Mouse (Mus musculus) gastrocnemius, postnatal 4 days (tissue): ENCODE results near the gene Slc25a22. TPM values are rescaled to one million over a fixed set of nuclear protein-coding genes. Genes with fewer than 3 reads are reported as not detected.

Experiments used
- DNase-seq, 2 experiments: peaks; one replicate each; pipeline ENCODE4 v3.0.0; 2021 to 2022; ENCODE audit warnings: low spot score in 2 of 2, mixed read lengths in 2 of 2
- total RNA-seq, 2 experiments: library from RNA; stranded (reverse); gene quantifications; 2 replicates each; pipeline ENCODE4 v1.2.3; 2021

The Slc25a22 gene
- total RNA-seq, 2 experiments from 2014 or later, result 16.4 to 25.2 TPM

DNA sequence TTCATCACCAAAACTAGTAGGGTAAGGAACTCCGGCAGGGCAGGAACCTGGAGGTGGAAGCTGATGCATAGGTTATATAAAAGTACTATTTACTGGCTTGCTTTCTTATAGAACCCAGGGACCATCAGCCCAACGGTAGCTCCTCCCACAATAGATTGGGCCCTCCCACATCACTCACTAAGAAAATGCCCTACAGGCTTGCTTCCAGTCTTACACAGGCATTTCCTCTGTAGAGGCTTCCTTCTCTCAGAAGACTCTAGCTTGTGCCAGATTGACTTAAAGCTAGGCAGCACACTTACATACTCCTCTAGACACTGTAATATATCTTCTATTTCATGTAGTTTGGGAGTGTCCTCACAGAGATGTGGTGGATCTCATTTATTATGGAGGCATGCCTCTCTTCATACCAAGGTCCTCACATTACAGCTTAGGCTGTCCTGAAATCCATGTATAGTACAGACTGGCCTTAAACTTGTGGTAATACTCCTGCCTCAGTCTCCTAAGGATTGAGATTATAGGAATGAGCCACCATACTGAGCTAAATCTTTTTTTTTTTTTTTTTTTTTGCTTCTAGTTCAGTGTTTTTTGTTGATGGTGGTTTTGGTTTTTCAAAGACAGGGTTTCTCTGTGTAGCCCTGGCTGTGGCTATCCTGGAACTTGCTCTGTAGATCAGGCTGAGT, 49.7 kb downstream of the Slc25a22 start:
- no peak for DNase-seq

DNA sequence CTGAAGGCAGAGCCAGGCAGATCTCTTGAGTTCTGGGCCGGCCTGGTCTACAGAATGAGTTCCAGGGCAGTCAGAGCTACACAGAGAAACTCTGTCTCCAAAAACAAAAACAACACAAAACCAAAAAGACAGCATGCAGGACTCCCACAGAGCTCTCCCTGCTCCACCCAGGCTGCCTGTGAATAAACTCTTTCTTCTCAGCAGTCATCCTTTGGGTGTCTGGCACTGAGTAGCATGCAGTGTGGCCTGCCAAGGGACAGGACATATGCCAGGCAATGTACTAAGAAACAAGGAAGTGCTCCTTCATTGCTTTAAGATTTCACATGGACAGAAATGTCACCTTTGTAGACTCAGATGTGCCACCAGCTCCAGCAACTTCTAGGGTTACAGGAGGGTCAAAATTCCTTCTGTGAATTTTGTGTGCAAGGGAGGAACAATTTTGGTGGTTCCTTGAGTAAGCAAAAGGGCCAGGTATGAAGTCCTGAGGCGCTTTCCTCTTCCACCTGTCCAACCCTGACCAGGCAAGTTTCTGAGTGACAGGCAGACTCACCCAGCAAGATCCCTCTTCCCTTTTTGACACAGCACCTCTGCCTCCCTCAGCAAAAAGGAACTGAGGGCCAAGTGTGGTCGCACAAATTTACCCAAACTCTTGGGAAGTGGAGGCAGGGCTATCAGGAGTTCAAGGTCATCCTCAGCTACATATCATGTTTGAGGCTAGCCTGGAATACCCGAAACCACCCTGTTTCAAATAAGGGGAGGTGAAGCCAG, 56.4 kb downstream of the Slc25a22 start:
- DNase-seq, result no peak

Other genes starting within 250 kb of the Slc25a22 start
- 100 to 1,000 TPM; 166 to 193 TPM for gene Hras, start 243.9 kb downstream of the Slc25a22 start, total RNA-seq
- gene Lrrc56, start 243.7 kb downstream of the Slc25a22 start, total RNA-seq, result 1 to 10 TPM; 4.9 to 5.2 TPM
- not detected for gene Lmntd2, start 223.8 kb downstream of the Slc25a22 start, total RNA-seq
- gene Rassf7, start 222.0 kb downstream of the Slc25a22 start, total RNA-seq, result 10 to 100 TPM in 1 of 2 experiments, 1 to 10 TPM in 1; 9.8 to 14.2 TPM
- 10 to 100 TPM; 48.4 to 63.3 TPM for gene Phrf1, start 209.1 kb downstream of the Slc25a22 start, total RNA-seq
- 1 to 10 TPM; 1.4 TPM for gene Irf7, start 171.4 kb downstream of the Slc25a22 start, total RNA-seq
- 1 to 10 TPM; 1.3 to 1.5 TPM for gene Cdhr5, start 161.1 kb downstream of the Slc25a22 start, total RNA-seq
- gene Sct, start 158.8 kb downstream of the Slc25a22 start, total RNA-seq, result 1 to 10 TPM; 3.4 to 3.5 TPM
- under 1 TPM; 0.16 to 0.25 TPM for gene Drd4, start 145.9 kb downstream of the Slc25a22 start, total RNA-seq
- gene Deaf1, start 110.2 kb downstream of the Slc25a22 start, total RNA-seq, result 10 to 100 TPM; 44.6 to 50.4 TPM
- 10 to 100 TPM; 14.2 to 14.6 TPM for gene Tmem80, start 110.2 kb downstream of the Slc25a22 start, total RNA-seq
- 1 to 10 TPM; 2.4 to 2.5 TPM for gene Eps8l2, start 99.0 kb downstream of the Slc25a22 start, total RNA-seq
- gene Taldo1, start 45.7 kb downstream of the Slc25a22 start, total RNA-seq, result 100 to 1,000 TPM; 120 to 128 TPM
- gene Gatd1, start 23.8 kb downstream of the Slc25a22 start, total RNA-seq, result 10 to 100 TPM; 18.3 to 19.5 TPM
- gene Cend1, start 8.4 kb downstream of the Slc25a22 start, total RNA-seq, result under 1 TPM; 0.34 to 0.49 TPM
- 1 to 10 TPM; 4.0 to 4.5 TPM for gene Pidd1, start 6.1 kb upstream of the Slc25a22 start, total RNA-seq
- gene Rplp2, start 9.5 kb upstream of the Slc25a22 start, total RNA-seq, result 1,000 to 10,000 TPM; 1,111 to 1,331 TPM
- 100 to 1,000 TPM in 1 of 2 experiments, 10 to 100 TPM in 1; 98.6 to 133 TPM for gene Pnpla2, start 17.3 kb upstream of the Slc25a22 start, total RNA-seq
- gene Cracr2b, start 23.2 kb upstream of the Slc25a22 start, total RNA-seq, result 1 to 10 TPM; 8.9 to 9.3 TPM
- 10 to 100 TPM; 87.2 to 88.8 TPM for gene Cd151, start 29.5 kb upstream of the Slc25a22 start, total RNA-seq
- 10 to 100 TPM; 35.3 to 35.9 TPM for gene Polr2l, start 37.2 kb upstream of the Slc25a22 start, total RNA-seq
- 10 to 100 TPM; 19.6 to 19.7 TPM for gene Tspan4, start 37.3 kb upstream of the Slc25a22 start, total RNA-seq
- gene Chid1, start 102.0 kb upstream of the Slc25a22 start, total RNA-seq, result 10 to 100 TPM; 23.0 to 34.4 TPM
- gene Ap2a2, start 124.3 kb upstream of the Slc25a22 start, total RNA-seq, result 10 to 100 TPM; 63.4 to 65.5 TPM
- gene Muc6, start 217.4 kb upstream of the Slc25a22 start, total RNA-seq, result not detected